Mouse (Mus musculus) embryonic facial prominence, embryonic 13.5 days (tissue): Measurements from ENCODE around the gene Efnb2. TPM values are rescaled to one million over a fixed set of nuclear protein-coding genes. Genes with fewer than 3 reads are reported as not detected.

Experiments used
- ATAC-seq: fragments of 200-750 bp; cut with Nextera tagmentation; 2 replicates; pipeline ENCODE4 v1.8.0; 2017; ENCODE audit warnings: low read depth; ENCODE audit not compliant: insufficient number of reproducible peaks, insufficient read depth, low FRiP score, low TSS enrichment
- H3K27ac ChIP-seq: fragments of 300-500 bp; sonication (generic); 2 replicates; pipeline ENCODE4 v1.5.1; 2015; ENCODE audit warnings: moderate library complexity, mild to moderate bottlenecking, inconsistent platforms
- H3K27me3 ChIP-seq: fragments of 300-500 bp; sonication (generic); 2 replicates; pipeline ENCODE4 v1.6.1; 2015; ENCODE audit warnings: mild to moderate bottlenecking, inconsistent platforms
- H3K36me3 ChIP-seq: fragments of 300-500 bp; sonication (generic); 2 replicates; pipeline ENCODE4 v1.6.1; 2015; ENCODE audit warnings: mild to moderate bottlenecking, inconsistent platforms
- H3K4me1 ChIP-seq: fragments of 300-500 bp; sonication (generic); 2 replicates; pipeline ENCODE4 v1.6.1; 2015; ENCODE audit warnings: inconsistent platforms
- H3K4me2 ChIP-seq: fragments of 300-500 bp; sonication (generic); 2 replicates; pipeline ENCODE4 v1.6.1; 2015; ENCODE audit warnings: moderate library complexity, mild to moderate bottlenecking, inconsistent platforms
- H3K4me3 ChIP-seq: fragments of 300-500 bp; sonication (generic); 2 replicates; pipeline ENCODE4 v1.5.1; 2015; ENCODE audit warnings: mild to moderate bottlenecking, inconsistent platforms
- H3K9ac ChIP-seq: fragments of 300-500 bp; sonication (generic); 2 replicates; pipeline ENCODE4 v1.6.1; 2015; ENCODE audit warnings: mild to moderate bottlenecking, inconsistent platforms
- H3K9me3 ChIP-seq: fragments of 300-500 bp; sonication (generic); 2 replicates; pipeline ENCODE4 v1.6.1; 2016; ENCODE audit warnings: inconsistent platforms
- WGBS: fragments of 180-500 bp; shearing (Covaris S2); methylation state at CpG from one replicate; pipeline ENCODE4 v1.1.7; 2015; ENCODE audit warnings: mixed read lengths; 5-methylcytosine and 5-hydroxymethylcytosine counted together
- polyA plus RNA-seq: library from polyadenylated mRNA; unstranded; fragments of >200 nt; fragmentation: Nextera tagmentation; extraction: Ambion mirVana; gene quantifications from 2 replicates; pipeline ENCODE4 v1.2.1, GENCODE M21; 2015

The Efnb2 gene
- polyA plus RNA-seq, 1 experiment from 2014 or later, result 37.1 TPM

- H3K4me3 ChIP-seq, result no peak overlapping the region
- peaks cover 44% of the 10 kb centered on the region for H3K4me1 ChIP-seq
- no peak for ATAC-seq
- H3K27me3 ChIP-seq, result no peaks in the 10 kb centered on the region
- no peak overlapping the region for H3K9ac ChIP-seq
- H3K4me2 ChIP-seq, result no peak overlapping the region
- peaks cover 51% of the 10 kb centered on the region for H3K36me3 ChIP-seq
- H3K27ac ChIP-seq, result no peak overlapping the region
- 29% methylated on average over 7 of the region's 7 CpGs for WGBS
- H3K9me3 ChIP-seq, result no peaks in the 10 kb centered on the region
Measured at GRCm38 (mm10) chr8:8624017-8624416, 37.0 kb downstream of the Efnb2 start.

DNA sequence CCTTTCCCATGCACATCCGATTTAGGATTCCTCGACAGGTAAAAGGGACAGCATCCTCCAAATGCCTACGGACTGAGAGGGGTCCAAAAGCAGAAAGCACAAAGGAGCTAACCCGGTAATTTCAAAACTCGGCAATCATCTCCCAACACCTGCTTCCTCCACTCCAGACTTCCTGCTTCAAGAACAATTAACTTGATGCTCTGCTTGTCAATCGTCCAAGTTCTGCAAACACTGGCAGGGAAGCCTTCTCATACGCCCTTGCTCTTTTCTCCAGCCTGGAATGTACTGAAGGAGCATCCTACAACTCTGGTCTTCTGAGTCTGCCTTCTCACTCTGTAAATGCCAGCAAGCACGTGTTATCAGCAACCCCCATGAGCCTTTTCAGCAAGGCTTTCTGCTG, 37.6 kb downstream of the Efnb2 start:
- Histone ChIP-seq H3K36me3 (peaks cover 56% of the 10 kb centered on the region), H3K4me3 (no peak overlapping the region), H3K27me3 (no peaks in the 10 kb centered on the region), H3K4me2 (no peak overlapping the region), H3K9ac (no peak overlapping the region), H3K4me1 (peaks cover 44% of the 10 kb centered on the region), H3K27ac (no peak overlapping the region), H3K9me3 (no peaks in the 10 kb centered on the region)
- 54% methylated on average over 8 of the region's 8 CpGs for whole genome bisulfite sequencing
- no peak for ATAC-seq

DNA sequence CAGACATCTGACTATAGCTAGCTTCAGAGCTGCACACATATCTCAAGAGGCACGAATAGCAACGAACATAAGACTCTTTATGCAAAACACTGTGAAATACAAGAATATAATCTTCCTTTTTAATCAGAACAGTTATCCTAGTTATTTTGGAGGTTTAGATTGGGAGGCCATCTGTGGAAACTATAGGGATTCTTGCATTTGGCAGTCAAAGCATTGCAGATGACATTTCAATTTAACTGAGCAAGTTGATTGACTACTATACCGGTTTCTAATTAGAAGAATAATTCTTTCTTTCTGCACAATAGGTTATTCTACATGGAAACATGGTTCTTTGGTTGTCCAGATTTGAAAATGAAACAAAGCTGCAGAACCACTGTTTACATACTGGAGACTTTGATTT, 38.6 kb downstream of the Efnb2 start:
- Histone ChIP-seq H3K4me1 (peaks cover 44% of the 10 kb centered on the region), H3K9ac (no peak overlapping the region), H3K27ac (no peak overlapping the region), H3K27me3 (no peaks in the 10 kb centered on the region), H3K4me3 (no peak overlapping the region), H3K4me2 (no peak overlapping the region), H3K36me3 (peaks cover 54% of the 10 kb centered on the region), H3K9me3 (no peaks in the 10 kb centered on the region)
- no peak for ATAC-seq
- 56% methylated on average over 3 of the region's 3 CpGs for WGBS

DNA sequence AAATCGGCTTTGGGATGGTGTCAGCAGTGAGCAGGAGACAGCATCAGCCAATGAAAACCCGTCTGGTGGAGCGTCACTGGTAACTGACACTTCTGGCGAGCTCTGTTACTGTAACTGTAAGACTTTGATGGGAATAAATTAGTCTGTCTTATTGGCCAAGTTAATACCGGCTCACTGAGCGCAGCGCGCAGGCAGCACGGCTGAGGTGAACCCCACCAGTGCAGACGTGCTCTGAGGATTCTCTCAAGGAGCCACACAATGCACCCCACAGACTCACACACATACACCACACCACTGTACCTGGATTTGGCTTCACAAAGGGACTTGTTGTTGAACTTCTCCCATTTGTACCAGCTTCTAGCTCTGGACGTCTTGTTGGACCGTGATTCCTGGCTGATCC, 39.0 kb downstream of the Efnb2 start:
- 81% methylated on average over 12 of the region's 12 CpGs for whole genome bisulfite sequencing
- Histone ChIP-seq H3K4me3 (no peak overlapping the region), H3K9ac (no peak overlapping the region), H3K4me2 (no peak overlapping the region), H3K36me3 (peaks cover 54% of the 10 kb centered on the region), H3K27me3 (no peaks in the 10 kb centered on the region), H3K9me3 (no peaks in the 10 kb centered on the region), H3K27ac (no peak overlapping the region), H3K4me1 (peaks cover 44% of the 10 kb centered on the region)
- no peak for ATAC-seq

GRCm38 (mm10) chr8:8621236-8621917, 39.7 kb downstream of the Efnb2 start:
- 83% methylated on average over 16 of the region's 16 CpGs for WGBS
- Histone ChIP-seq H3K4me1 (peaks cover 44% of the 10 kb centered on the region), H3K9me3 (no peaks in the 10 kb centered on the region), H3K36me3 (peaks cover 58% of the 10 kb centered on the region), H3K4me3 (no peak overlapping the region), H3K9ac (no peak overlapping the region), H3K27ac (no peak overlapping the region), H3K27me3 (no peaks in the 10 kb centered on the region), H3K4me2 (no peak overlapping the region)
- no peak for ATAC-seq

GRCm38 (mm10) chr8:8620536-8620935, 40.5 kb downstream of the Efnb2 start:
- 88% methylated on average over 21 of the region's 21 CpGs for WGBS

GRCm38 (mm10) chr8:8619221-8620194, 41.5 kb downstream of the Efnb2 start:
- H3K36me3 ChIP-seq, result peaks cover 54% of the 10 kb centered on the region
- H3K9ac ChIP-seq, result 0 out of 2 replicates have a peak overlapping the region, but pooled peaks have one; percentile 21
- H3K4me1 ChIP-seq, result peaks cover 39% of the 10 kb centered on the region
- H3K27ac ChIP-seq, result no peak overlapping the region; the same call in 1 of the 2 replicates
- ATAC-seq, result no peak
- H3K4me2 ChIP-seq, result 0 out of 2 replicates have a peak overlapping the region, but pooled peaks have one; percentile 5
- no peak overlapping the region for H3K4me3 ChIP-seq
- H3K27me3 ChIP-seq, result no peaks in the 10 kb centered on the region
- no peaks in the 10 kb centered on the region for H3K9me3 ChIP-seq
- 34% methylated on average over 19 of the region's 19 CpGs for WGBS

More at GRCm38 (mm10) chr8:8620536-8620935, 40.5 kb downstream of the Efnb2 start:
- Histone ChIP-seq H3K4me1 (peaks cover 44% of the 10 kb centered on the region), H3K27ac (peak overlapping the region; percentile 55; the same call in 1 of the 2 replicates), H3K4me2 (no peak overlapping the region), H3K4me3 (no peak overlapping the region), H3K36me3 (peaks cover 54% of the 10 kb centered on the region), H3K9ac (no peak overlapping the region), H3K9me3 (no peaks in the 10 kb centered on the region), H3K27me3 (no peaks in the 10 kb centered on the region)
- no peak for ATAC-seq

- WGBS, result 67% methylated on average over 1 of the region's 1 CpGs
- Histone ChIP-seq H3K36me3 (peaks cover 16% of the 10 kb centered on the region), H3K4me2 (no peak overlapping the region), H3K9me3 (no peaks in the 10 kb centered on the region), H3K27me3 (no peaks in the 10 kb centered on the region), H3K9ac (no peak overlapping the region), H3K4me1 (peaks cover 15% of the 10 kb centered on the region), H3K27ac (no peak overlapping the region), H3K4me3 (no peak overlapping the region)
- no peak for ATAC-seq
Measured at GRCm38 (mm10) chr8:8613844-8614243, 47.2 kb downstream of the Efnb2 start.

GRCm38 (mm10) chr8:8611928-8612327, 49.1 kb downstream of the Efnb2 start:
- Histone ChIP-seq H3K27ac (no peak overlapping the region), H3K4me1 (peaks cover 18% of the 10 kb centered on the region), H3K9me3 (no peaks in the 10 kb centered on the region), H3K9ac (no peak overlapping the region), H3K36me3 (peaks cover 3% of the 10 kb centered on the region; the same call in 1 of the 2 replicates), H3K4me2 (no peak overlapping the region), H3K27me3 (no peaks in the 10 kb centered on the region), H3K4me3 (no peak overlapping the region)
- ATAC-seq, result no peak
- 80% methylated on average over 4 of the region's 4 CpGs for WGBS

- Histone ChIP-seq H3K4me3 (no peak overlapping the region), H3K36me3 (no peaks in the 10 kb centered on the region), H3K4me1 (peaks cover 18% of the 10 kb centered on the region), H3K9me3 (no peaks in the 10 kb centered on the region), H3K27me3 (no peaks in the 10 kb centered on the region), H3K27ac (0 out of 2 replicates have a peak overlapping the region, but pooled peaks have one; percentile 17), H3K4me2 (no peak overlapping the region), H3K9ac (no peak overlapping the region)
- ATAC-seq, result no peak
- WGBS, result 11% methylated on average over 7 of the region's 7 CpGs
Measured at GRCm38 (mm10) chr8:8609791-8610190, 51.3 kb downstream of the Efnb2 start.

GRCm38 (mm10) chr8:8609141-8609540, 51.9 kb downstream of the Efnb2 start:
- no peak overlapping the region for H3K4me2 ChIP-seq
- WGBS, result 20% methylated on average over 5 of the region's 5 CpGs
- no peak overlapping the region for H3K4me3 ChIP-seq
- H3K27ac ChIP-seq, result no peak overlapping the region
- no peak for ATAC-seq
- no peaks in the 10 kb centered on the region for H3K9me3 ChIP-seq
- H3K36me3 ChIP-seq, result no peaks in the 10 kb centered on the region
- H3K4me1 ChIP-seq, result peaks cover 18% of the 10 kb centered on the region
- H3K9ac ChIP-seq, result no peak overlapping the region
- H3K27me3 ChIP-seq, result no peaks in the 10 kb centered on the region
